Mouse (Mus musculus): ENCODE measurements around the gene Snrpd2. TPM values are rescaled to one million over a fixed set of nuclear protein-coding genes. Genes with fewer than 3 reads are reported as not detected.
A peak's percentile ranks its signal among the peaks of the same experiment; 100 is the strongest.

The Snrpd2 gene
- 43.5 and 45.6 TPM in 2 replicates for total RNA-seq (2014; rRNA removed; ENCODE audit: low replicate concordance)
- polyA plus RNA-seq (2015; fragmentation: Nextera tagmentation; extraction: Ambion mirVana): 84.9 and 89.8 TPM in 2 replicates

DNA sequence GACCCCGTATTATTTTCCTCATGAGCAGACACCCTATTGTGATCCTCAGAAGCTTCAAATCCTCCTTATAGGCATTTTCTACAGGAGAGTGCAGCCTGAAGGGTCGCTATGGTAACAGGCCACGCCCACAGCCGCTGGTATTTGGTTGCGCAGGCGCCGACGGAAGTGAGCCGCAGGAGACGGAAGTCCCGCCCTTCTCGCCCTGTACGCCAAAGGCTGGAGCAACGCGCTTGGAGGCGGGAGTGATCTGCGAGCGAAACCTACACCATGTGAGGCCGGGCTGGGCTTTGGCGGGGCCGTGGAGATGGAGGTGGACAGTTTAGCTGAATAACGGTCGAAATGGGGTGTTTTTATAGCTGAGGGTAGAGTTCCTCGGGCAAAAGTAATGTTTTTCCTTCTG is at the start of gene Snrpd2:
TSS of gene Snrpd2 (plus strand) at position 97 of the 400 bp plus-strand sequence.
- WGBS: under 1% methylated on average over 24 of the region's 24 CpGs
- TF ChIP-seq EP300 (IDR thresholded peaks at IDR 0.05; ENCODE audit: low read depth): no peak
- TF ChIP-seq CTCF (IDR thresholded peaks at IDR 0.05; ENCODE audit: low read depth): no peak
- Histone ChIP-seq H3K4me2 (ENCODE audit: low read depth, low read length) (peak within 1 kb of the TSS; percentile 86), H3K4me1 (ENCODE audit: control insufficient read depth, insufficient read depth) (peaks cover 16% of the 10 kb centered on the region), H3K9ac (replicated peaks; ENCODE audit: low read depth, low read length) (peak within 1 kb of the TSS; percentile 60), H3K27me3 (ENCODE audit: control insufficient read depth, insufficient read depth, low read length) (no peaks in the 10 kb centered on the region), H3K9me3 (replicated peaks; ENCODE audit: control insufficient read depth, low read length) (no peaks in the 10 kb centered on the region), H3K27ac (ENCODE audit: low read depth) (peak within 1 kb of the TSS; percentile 77), H3K36me3 (replicated peaks; ENCODE audit: control insufficient read depth, insufficient read depth, low read length) (peaks cover 31% of the 10 kb centered on the region), H3K4me3 (ENCODE audit: low read depth, low read length) (peak within 1 kb of the TSS; percentile 66)
- peak; percentile 95 for DNase-seq (ENCODE audit: low spot score)
- ATAC-seq (ENCODE audit: insufficient read depth, low read depth): peak; percentile 91

DNA sequence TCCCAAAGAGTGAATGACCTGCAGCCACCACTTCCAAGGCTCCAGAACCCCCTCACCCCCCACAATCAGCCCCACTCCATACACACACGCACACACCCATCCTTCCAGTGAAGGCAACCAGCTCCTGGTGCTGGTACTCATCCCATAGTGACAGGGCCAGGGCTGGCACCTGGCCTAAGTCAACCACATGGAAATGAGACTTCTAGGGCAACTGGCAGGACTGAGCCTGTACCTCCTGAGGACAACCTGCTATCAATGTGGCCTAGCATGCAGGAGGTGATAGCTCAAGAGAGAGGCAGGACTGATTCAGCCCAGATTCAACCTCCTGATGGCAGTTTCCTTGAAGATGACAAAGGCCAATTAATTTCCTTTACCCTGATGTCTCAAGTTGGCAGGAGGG is 49.2 kb upstream of the Snrpd2 start:
- H3K9ac ChIP-seq (replicated peaks; ENCODE audit: low read depth, low read length): no peak overlapping the region
- ATAC-seq (ENCODE audit: insufficient read depth, low read depth) (no peak), DNase-seq (ENCODE audit: low spot score) (no peak)
- 69% methylated on average over 1 of the region's 1 CpGs for WGBS
- H3K4me2 ChIP-seq (ENCODE audit: low read depth, low read length): no peak overlapping the region
- no peak overlapping the region for H3K4me3 ChIP-seq (ENCODE audit: low read depth, low read length)
- H3K27me3 ChIP-seq (ENCODE audit: control insufficient read depth, insufficient read depth, low read length): no peaks in the 10 kb centered on the region
- no peaks in the 10 kb centered on the region for H3K36me3 ChIP-seq (replicated peaks; ENCODE audit: control insufficient read depth, insufficient read depth, low read length)
- no peaks in the 10 kb centered on the region for H3K9me3 ChIP-seq (replicated peaks; ENCODE audit: control insufficient read depth, low read length)
- peaks cover 29% of the 10 kb centered on the region for H3K4me1 ChIP-seq (ENCODE audit: control insufficient read depth, insufficient read depth)
- TF ChIP-seq CTCF (IDR thresholded peaks at IDR 0.05; ENCODE audit: low read depth): no peak
- TF ChIP-seq EP300 (IDR thresholded peaks at IDR 0.05; ENCODE audit: low read depth): no peak
- no peak overlapping the region for H3K27ac ChIP-seq (ENCODE audit: low read depth)

- Histone ChIP-seq H3K4me3 (ENCODE audit: low read depth, low read length) (no peak overlapping the region), H3K36me3 (replicated peaks; ENCODE audit: control insufficient read depth, insufficient read depth, low read length) (no peaks in the 10 kb centered on the region), H3K4me1 (ENCODE audit: control insufficient read depth, insufficient read depth) (peaks cover 7% of the 10 kb centered on the region; the same call in 1 of the 2 replicates), H3K27me3 (ENCODE audit: control insufficient read depth, insufficient read depth, low read length) (no peaks in the 10 kb centered on the region), H3K27ac (ENCODE audit: low read depth) (no peak overlapping the region), H3K4me2 (ENCODE audit: low read depth, low read length) (no peak overlapping the region), H3K9ac (replicated peaks; ENCODE audit: low read depth, low read length) (no peak overlapping the region), H3K9me3 (replicated peaks; ENCODE audit: control insufficient read depth, low read length) (no peaks in the 10 kb centered on the region)
- no peak for TF ChIP-seq CTCF (IDR thresholded peaks at IDR 0.05; ENCODE audit: low read depth)
- no peak for TF ChIP-seq EP300 (IDR thresholded peaks at IDR 0.05; ENCODE audit: low read depth)
- DNase-seq (ENCODE audit: low spot score) (no peak), ATAC-seq (ENCODE audit: insufficient read depth, low read depth) (no peak)
These were observed 45.8 kb upstream of the Snrpd2 start for GRCm38 (mm10) chr7:19103741-19104140.

GRCm38 (mm10) chr7:19104486-19104885 is 45.0 kb upstream of the Snrpd2 start:
- no peak for ATAC-seq (ENCODE audit: insufficient read depth, low read depth)
- TF ChIP-seq EP300 (IDR thresholded peaks at IDR 0.05; ENCODE audit: low read depth) (no peak), CTCF (IDR thresholded peaks at IDR 0.05; ENCODE audit: low read depth) (no peak)
- no peak overlapping the region for H3K9ac ChIP-seq (replicated peaks; ENCODE audit: low read depth, low read length)
- no peaks in the 10 kb centered on the region for H3K27me3 ChIP-seq (ENCODE audit: control insufficient read depth, insufficient read depth, low read length)
- no peaks in the 10 kb centered on the region for H3K36me3 ChIP-seq (replicated peaks; ENCODE audit: control insufficient read depth, insufficient read depth, low read length)
- H3K4me3 ChIP-seq (ENCODE audit: low read depth, low read length): no peak overlapping the region
- H3K27ac ChIP-seq (ENCODE audit: low read depth): no peak overlapping the region
- H3K9me3 ChIP-seq (replicated peaks; ENCODE audit: control insufficient read depth, low read length): no peaks in the 10 kb centered on the region
- no peak overlapping the region for H3K4me2 ChIP-seq (ENCODE audit: low read depth, low read length)
- peaks cover 7% of the 10 kb centered on the region; the same call in 1 of the 2 replicates for H3K4me1 ChIP-seq (ENCODE audit: control insufficient read depth, insufficient read depth)
- 61% methylated on average over 2 of the region's 2 CpGs for WGBS
- no peak for DNase-seq (ENCODE audit: low spot score)

DNA sequence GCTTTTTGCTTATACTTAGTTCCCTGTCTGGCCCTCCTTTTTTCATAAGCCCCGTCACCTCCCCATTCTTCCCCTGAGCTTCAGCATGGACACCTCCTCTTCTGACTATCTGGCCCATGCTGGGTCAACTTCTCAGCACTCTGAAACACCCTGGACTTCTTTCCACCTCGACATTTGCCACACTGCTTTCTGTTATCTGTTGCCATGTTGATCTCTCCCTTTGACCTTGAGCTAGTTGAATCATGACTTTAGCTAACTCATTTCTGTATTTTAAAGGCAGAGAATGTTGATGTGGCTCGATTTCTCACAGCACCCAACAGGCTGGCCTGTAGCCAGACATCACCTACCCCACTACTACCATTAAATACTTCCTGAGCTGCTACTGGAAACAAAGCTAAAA is 42.1 kb upstream of the Snrpd2 start:
- no peak overlapping the region for H3K27ac ChIP-seq (ENCODE audit: low read depth)
- no peak for TF ChIP-seq CTCF (IDR thresholded peaks at IDR 0.05; ENCODE audit: low read depth)
- no peak for TF ChIP-seq EP300 (IDR thresholded peaks at IDR 0.05; ENCODE audit: low read depth)
- no peak for DNase-seq (ENCODE audit: low spot score)
- no peaks in the 10 kb centered on the region for H3K27me3 ChIP-seq (ENCODE audit: control insufficient read depth, insufficient read depth, low read length)
- H3K9me3 ChIP-seq (replicated peaks; ENCODE audit: control insufficient read depth, low read length): no peaks in the 10 kb centered on the region
- peaks cover 7% of the 10 kb centered on the region; the same call in 1 of the 2 replicates for H3K4me1 ChIP-seq (ENCODE audit: control insufficient read depth, insufficient read depth)
- H3K36me3 ChIP-seq (replicated peaks; ENCODE audit: control insufficient read depth, insufficient read depth, low read length): no peaks in the 10 kb centered on the region
- no peak overlapping the region for H3K9ac ChIP-seq (replicated peaks; ENCODE audit: low read depth, low read length)
- H3K4me3 ChIP-seq (ENCODE audit: low read depth, low read length): no peak overlapping the region
- H3K4me2 ChIP-seq (ENCODE audit: low read depth, low read length): no peak overlapping the region
- WGBS: 41% methylated on average over 3 of the region's 3 CpGs
- ATAC-seq (ENCODE audit: insufficient read depth, low read depth): no peak

DNA sequence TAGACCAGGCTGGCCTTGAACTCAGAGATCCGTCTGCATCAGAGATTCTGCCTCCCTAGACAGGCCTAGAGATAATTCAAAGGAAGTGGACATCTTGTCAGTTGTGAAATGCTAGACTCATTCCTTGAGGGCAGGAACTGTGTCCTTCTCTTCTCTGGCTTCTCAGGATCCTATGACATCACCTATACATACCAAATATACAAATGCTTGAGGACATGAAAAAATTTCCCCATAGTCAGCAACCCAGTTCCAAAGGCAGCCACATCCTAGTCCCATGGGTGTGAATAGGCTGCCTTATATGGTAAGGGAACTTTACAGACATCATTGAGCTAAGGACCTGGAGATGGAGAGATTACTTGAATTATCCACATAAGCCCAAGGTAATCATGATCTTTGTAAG is 40.0 kb upstream of the Snrpd2 start:
- Histone ChIP-seq H3K4me1 (ENCODE audit: control insufficient read depth, insufficient read depth) (peaks cover 7% of the 10 kb centered on the region; the same call in 1 of the 2 replicates), H3K4me2 (ENCODE audit: low read depth, low read length) (no peak overlapping the region), H3K27me3 (ENCODE audit: control insufficient read depth, insufficient read depth, low read length) (no peaks in the 10 kb centered on the region), H3K4me3 (ENCODE audit: low read depth, low read length) (no peak overlapping the region), H3K9ac (replicated peaks; ENCODE audit: low read depth, low read length) (no peak overlapping the region), H3K9me3 (replicated peaks; ENCODE audit: control insufficient read depth, low read length) (no peaks in the 10 kb centered on the region), H3K36me3 (replicated peaks; ENCODE audit: control insufficient read depth, insufficient read depth, low read length) (no peaks in the 10 kb centered on the region), H3K27ac (ENCODE audit: low read depth) (no peak overlapping the region)
- no peak for TF ChIP-seq EP300 (IDR thresholded peaks at IDR 0.05; ENCODE audit: low read depth)
- TF ChIP-seq CTCF (IDR thresholded peaks at IDR 0.05; ENCODE audit: low read depth): no peak
- 89% methylated on average over 1 of the region's 1 CpGs for WGBS
- no peak for ATAC-seq (ENCODE audit: insufficient read depth, low read depth)
- no peak for DNase-seq (ENCODE audit: low spot score)
